Mouse (Mus musculus): Measurements from ENCODE around the gene Cbx8.

DNA sequence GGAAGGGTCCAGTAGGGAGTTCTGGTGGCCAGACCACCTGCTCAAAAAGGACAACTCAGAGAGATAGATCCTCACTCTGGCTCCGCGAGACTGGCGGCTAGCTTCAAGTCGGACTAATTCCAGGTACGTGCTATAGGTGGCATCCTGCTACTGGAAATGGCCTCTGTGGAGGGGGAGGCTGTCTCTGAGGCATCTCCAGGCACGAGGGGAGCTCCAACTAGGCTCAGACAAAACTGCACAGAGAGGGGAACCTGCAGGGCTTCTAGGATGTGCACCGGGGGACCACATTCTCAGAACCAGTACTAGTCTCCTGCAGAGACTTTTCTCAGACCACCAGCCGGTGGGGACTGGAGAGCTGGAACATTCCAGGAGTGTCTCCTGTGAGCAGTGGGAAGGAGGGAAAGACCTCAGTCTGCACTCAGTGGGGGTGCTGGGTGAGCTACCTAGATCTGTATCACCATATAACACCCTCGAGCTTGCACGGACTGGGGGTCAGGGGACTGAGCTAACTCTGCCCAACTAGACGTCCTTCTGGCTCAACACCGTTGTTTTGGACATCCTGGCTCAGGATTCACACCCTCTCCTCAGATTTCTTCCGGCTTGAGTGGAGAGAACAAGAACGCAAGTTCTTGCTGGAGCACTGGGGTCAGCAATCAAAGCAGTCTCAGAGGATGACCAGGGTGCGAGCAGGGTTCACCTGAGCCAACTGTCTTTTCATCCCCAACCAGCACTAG is 11.3 kb upstream of the Cbx8 start:
- TF ChIP-seq CTCF (IDR thresholded peaks at IDR 0.05; ENCODE audit: control insufficient read depth, insufficient read depth, insufficient read length) (peak; percentile 26), CEBPB (IDR thresholded peaks at IDR 0.05; ENCODE audit: low read depth) (no peak)
